Mouse (Mus musculus) kidney, adult 8-10 months (tissue): ENCODE measurements around the gene Ndufb3.
"Not testable (repeated sequence)": the region's sequence is repeated elsewhere in the genome, so short reads cannot be mapped to it uniquely, and the experiment has no call there.

Experiments used
- DNase-seq, 2 experiments: peaks; one replicate each; pipeline ENCODE4 v3.0.0; 2022

Ndufb3 gene

DNA sequence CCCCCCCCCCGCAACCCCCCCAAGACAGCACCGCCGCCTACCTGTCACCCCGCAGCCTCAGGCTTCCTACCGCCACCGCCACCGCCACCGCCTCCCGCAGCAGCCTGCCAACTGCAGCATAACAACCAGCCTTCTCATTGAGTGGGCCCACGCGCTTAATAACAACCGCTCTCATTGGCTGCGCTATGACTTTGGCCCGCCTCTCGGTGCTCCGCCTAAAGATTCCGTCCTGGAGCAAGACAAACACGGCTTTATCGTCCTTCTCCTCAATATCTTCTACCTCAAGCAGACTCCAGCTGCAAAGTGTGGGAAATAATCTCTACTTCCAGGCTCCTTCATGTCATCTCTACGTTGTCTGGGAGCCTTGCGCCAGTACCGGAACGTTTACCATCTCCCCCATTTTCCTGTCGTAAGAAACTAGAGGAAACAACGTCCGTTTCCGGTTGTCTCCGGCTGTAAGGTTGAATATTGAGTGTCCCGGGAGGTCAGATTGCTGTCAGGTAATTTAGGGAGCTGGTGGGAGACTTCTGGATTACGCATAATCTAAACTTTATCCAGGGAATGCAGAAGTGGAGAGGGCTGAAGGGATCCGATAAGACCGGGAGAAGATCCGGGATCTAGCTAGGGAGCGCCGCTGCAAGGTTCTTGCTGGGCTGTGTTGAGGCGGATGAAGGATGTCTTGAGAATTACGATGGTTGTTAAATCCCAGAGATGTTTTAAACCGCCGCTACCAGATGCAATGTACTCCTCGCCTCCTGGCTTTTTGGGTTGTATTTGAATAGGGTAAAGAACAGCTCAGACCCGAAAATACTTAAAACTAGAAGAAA, at the start of gene Ndufb3, which contains the start of gene Fam126b:
Gene Ndufb3 (plus strand): TSS at position 214 of the 827 bp plus-strand sequence.
Gene Fam126b (minus strand): TSS at position 153 of the 827 bp plus-strand sequence.
- peak; percentile 89 to 91 for DNase-seq

DNA sequence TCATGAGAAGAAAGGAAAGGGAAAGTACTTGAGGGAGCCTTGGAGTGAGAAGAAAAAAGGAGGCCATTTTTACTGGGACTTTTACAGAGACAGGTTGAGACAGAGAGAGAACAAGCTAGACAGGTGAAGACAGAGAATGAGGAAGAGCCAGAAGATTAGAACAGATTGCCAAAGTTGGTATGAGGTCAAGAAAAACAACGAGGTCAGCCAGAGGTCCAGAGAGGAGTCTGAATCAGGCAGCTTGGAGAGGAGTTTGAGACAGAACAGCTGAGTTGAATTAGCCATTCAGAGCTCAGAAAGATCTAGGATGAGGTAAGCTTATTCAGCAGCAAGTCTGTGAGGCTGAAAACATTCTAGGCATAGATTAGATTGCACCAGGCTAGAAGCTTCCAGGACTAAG, 44.8 kb upstream of the Ndufb3 start:
- no peak for DNase-seq

DNA sequence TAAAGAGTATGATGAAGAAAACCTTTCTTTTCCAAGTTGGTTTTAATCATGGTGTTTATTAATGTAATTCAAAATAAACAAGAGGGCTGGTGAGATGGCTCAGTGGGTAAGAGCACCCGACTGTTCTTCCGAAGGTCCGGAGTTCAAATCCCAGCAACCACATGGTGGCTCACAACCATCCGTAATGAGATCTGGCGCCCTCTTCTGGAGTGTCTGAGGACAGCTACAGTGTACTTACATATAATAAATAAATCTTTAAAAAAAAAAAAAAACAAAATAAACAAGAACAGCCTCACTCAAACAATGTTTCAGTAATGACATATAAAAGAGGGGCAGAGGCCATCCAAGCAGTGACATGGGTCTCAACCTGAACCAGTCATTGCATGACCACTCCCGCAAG, 25.8 kb upstream of the Ndufb3 start:
- not testable (repeated sequence) for DNase-seq

DNA sequence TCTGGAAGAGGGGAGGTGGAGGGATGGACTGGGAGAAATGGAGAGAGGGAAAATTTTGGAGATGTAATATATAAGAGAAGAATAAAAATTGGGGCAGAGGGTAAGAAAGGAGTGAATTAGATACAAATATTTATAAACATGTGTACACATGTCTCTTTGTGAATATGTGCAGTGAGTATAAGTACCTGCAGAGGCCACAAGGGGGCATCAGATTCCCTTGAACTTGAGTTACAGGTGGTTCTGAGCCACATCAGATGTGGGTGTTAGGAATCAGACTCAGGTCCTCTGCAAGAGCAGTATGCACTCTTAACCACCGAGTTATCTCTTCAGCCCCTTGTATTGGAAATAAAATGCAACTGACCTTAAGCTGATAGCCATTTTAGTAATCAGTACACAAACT, 23.7 kb upstream of the Ndufb3 start:
- peak in 1 of 2 experiments; percentile 73 for DNase-seq

DNA sequence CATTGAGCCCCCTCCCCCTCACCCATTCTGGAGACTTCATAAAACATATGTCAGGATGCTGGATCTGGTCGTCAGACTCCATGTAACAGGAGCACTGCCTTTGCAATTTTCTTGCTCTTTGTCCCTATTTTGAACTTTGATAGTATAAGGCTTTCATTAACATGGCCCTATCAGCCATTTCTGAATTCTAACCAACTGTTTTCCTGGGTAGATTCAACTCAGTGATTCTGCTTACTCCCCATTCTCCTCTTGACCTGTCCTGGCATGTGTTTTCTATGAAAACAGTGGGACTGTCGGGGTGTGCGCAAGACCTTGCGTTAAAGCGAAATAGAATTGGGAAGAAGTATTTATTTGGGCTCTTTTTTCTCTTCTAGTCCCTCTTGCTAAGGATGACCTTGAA, 21.2 kb upstream of the Ndufb3 start:
- peak; percentile 15 to 51 for DNase-seq

DNA sequence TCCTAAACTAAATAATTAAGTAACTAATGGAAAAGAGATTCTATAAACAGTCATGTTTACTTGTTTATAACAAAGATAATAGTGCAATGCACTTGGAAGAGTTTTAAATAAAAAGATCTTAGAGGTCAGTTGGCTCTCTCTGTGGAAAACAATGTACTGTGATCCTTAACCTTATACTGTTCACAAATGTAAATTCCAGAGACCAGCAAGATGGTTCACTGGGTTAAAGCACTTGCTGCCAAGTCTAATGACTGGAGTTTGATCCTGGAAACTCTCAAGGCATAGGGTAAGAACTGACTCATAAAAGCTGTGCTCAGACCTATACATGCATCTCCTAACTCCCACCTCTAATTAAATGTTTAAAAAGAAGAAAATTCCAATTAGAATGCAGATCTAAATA, 19.6 kb upstream of the Ndufb3 start:
- DNase-seq: peak; percentile 18 to 73

DNA sequence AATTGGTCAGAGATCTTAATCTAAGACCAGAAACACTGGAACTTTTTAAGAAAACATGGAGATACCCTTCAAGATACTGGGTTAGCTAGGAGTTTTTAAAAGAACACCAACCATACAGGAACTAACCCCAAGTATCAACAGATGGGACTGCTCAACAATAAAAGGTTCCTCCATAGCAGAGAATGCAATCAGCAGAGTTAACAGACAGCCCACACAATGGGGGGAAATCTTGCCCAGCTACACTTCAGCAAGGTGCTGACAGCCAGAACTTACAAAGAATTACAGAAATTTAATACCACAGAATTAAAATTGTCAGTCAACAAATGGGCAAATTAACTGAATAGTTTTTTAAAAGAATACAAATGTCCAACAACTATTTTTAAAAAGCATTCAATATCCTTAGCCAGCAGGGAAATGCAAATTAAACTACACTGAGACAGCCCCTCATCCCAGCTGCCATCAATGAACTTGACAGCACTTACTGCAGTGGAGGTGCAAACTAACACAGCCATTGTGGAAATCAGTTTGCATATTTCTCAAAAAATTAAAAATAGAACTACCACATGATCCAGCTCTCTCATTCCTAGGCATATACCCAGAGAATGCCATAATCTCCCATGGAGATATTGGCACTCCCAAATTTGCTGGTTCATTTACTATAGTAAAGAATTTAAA, 17.6 kb upstream of the Ndufb3 start:
- no peak for DNase-seq

DNA sequence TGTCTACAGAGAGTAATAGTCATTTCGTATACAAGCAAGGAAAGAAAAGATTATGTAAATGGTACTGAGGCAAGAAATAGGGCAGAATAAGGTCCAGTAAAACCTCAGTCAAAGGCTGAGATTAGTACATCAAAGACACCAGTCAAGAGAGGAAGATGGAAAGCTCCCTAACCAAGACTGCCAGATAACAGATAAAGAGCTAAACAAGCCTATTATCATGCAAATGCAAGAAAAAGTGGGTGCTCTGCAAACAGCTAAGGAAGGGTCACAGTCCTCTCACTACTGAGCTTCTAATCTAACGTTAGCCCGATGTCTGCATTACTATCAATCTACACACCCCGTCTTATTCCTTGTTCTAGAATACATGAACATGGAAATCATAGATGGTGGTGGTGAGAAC, 15.7 kb upstream of the Ndufb3 start:
- DNase-seq: no peak

DNA sequence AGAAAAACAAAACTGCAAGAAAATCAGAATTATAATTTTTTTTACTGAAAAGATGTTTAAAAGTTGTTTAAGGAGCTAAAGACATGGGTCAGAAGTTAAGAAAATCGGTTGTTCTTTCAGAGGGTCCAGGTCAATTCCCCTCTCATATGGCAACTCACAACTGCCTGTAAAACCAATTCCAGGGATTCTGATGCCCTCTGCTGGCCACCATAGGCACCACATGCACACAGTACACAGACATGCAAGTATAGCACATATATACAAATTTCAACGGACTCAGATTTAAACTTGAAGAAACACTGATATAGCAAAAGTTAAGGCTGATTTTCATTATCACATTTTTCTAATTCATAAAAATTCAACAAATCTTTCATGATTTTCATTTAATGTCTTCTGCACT, 7.0 kb upstream of the Ndufb3 start:
- DNase-seq: peak in 1 of 2 experiments; percentile 55

DNA sequence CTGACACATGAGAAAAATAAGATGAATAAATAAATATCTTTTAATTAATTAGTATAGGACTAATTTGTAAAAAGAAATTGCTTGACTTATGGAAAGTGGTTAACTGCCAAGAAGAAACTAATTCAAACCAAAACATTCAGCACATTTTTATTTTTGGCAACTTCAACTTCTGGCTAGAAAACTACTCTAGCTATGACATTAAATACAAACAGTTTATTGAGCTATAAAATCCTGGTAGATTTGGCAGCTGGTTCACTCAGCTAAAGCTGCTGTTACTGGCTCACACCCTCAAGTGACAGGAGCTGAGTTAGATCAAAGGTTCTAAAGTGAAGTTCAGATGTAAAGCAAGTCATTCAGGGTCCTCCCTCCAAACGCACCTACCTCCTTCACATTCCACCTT, 3.6 kb upstream of the Ndufb3 start:
- no peak for DNase-seq

DNA sequence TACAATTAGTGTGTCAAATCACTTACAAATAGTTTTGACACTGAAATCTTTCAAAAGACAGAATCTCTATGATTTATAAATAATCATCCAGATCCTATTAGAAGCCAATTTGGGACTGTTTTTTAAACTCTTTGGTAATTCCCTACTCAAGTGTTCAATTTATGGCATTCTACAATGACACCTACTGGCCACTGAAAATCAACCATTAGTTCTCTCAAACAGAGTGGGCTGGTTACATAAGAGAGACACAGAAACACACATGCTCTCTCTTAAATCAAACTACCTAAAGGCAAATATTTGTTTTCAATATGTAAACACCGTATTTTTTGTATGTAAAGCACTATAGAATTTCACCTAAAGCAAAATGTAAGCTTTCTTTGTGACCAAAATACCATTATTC, 1.9 kb upstream of the Ndufb3 start:
- DNase-seq: no peak

DNA sequence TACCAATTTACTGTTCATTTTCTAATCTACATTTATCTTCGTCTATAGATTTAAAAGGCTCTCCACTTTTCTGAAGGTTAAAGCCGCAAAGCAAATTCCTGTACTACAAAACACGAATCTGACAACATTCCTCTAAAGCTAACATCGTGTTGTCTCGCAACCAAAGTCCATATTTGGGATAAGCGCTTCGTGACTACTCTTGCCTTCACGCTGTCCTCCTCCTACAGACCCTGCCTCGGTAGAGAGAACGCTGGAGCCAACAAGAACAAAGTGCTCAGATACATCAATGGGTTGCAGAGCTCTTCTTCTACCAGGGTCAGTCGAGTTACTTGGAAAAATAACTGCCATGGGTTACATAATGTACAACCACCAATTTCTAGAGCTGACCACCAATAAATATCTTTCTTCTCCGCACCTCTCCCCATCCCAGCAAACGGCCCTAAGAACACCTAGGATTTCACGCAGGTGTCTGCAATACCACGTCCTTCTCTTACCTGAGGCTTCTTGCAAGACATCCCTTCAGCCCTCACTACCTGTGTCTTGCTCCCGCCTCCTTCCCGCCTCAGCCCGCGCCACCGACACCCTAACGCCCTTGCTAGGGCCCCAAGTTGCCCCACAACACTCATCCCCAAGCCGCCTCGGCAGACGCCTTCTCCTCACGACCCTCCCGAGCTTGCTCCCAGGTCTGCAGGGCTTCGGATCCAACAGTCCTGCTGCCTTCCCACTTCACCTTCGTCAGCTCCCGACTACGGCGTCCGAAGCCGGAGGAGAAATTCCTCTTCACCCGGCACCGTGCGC, 612 bp upstream of the Ndufb3 start:
- no peak for DNase-seq

DNA sequence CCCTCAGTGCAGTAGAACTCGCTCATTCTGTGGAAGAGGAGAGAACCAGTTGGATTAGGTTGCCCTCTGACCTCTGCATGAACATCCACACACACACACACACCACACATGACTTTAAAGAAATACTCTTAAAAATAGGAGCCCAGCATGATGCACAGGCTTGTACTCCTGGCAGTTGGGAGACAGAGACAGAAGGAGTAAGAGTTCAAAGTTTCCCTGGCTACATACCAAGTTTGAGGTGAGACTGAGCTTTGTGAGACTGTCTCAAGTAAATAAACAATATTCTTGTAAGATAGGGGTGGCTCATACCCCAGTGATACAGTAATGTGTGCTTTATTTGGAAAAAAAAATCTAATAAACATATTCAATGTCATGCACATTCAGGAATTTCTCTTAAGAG, 1.3 kb downstream of the Ndufb3 start:
- DNase-seq: no peak

DNA sequence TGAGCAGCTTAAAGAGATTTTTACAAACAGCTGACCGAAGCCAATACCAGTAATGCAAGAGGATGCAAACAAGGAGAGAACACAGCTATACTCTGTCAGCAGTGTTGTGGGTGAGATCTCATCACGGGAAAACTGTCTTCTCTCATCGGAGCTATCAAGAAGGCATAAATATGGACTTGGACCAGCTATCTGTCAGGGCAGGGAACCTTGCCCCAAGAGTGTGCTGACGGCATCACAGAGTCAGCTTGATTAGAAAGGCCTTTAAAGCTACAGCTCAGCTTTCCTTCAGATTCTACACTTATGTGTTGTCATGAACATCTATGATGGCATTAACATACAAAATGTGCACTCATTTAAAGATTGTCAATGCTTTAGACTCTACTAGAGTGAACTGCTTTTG, 16.5 kb downstream of the Ndufb3 start:
- no peak for DNase-seq

DNA sequence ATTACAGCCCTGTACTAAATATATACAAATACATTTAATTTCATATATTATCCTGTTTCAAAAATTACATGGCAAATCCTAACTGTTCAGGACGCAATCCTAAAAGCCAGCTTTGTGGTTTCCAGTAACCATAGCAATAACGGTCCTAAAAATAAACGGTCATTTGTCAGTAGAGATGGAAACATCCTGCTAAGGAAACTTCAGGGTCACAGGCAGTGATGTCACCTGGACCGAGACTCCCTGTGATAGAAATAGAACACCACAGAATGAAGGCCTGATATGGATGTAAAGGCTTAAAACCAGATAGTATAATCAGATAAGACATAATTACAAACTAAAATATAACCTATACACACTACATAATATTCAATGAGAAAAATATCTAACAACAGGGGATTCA, 17.6 kb downstream of the Ndufb3 start:
- DNase-seq: no peak

DNA sequence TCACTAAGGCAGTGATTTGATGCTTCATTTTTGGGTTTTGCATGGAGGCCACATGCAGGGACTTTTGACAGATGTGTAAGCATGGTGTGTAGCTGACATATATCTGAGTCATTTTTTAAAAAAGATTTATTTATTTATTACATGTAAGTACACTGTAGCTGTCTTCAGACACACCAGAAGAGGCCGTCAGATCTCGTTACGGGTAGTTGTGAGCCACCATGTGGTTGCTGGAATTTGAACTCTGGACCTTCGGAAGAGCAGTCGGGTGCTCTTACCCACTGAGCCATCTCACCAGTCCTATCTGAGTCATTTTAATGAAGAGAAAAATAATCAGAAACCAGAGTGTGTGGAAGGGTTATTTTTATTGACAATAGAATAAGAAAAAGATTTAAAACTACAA, 23.4 kb downstream of the Ndufb3 start:
- peak; percentile 42 to 53 for DNase-seq

DNA sequence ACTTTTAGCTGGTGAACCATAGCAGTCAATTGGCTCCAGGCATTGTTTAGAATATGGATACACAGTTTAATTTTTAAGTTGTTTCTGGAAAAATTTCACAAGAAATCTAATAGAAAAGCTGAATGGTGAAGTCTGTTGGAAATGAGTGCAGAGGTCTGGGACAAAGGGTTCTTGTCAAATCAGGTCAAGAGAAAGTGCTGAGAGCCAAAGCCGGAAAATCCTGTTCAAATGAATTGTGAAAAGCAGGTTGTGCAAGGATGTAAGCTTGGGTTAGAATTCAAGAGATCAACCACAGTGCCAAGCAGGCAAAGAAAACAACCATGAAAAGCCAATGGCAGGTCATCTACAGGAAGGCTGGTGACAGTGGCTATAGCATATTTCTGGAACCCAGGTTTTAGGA, 24.0 kb downstream of the Ndufb3 start:
- peak; percentile 24 to 44 for DNase-seq

DNA sequence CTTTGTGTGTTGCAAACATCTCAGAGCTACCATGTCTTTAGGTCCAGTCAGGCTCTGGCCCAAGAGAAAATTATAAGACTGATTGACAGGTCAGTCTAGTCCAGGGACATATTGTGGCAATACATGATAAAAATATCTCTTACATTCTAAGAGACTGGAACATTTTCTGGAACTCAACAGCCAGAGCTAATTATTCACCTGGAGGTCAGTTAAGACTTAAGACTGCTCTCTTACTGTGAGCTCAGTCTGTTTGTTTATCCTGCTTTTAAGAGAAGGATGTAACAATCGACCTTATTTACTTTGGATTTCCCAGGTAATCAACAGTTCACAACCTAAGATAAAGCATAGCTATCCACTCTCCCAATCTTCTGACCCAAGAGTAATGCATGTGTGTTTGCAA, 24.4 kb downstream of the Ndufb3 start:
- peak in 1 of 2 experiments; percentile 47 for DNase-seq

DNA sequence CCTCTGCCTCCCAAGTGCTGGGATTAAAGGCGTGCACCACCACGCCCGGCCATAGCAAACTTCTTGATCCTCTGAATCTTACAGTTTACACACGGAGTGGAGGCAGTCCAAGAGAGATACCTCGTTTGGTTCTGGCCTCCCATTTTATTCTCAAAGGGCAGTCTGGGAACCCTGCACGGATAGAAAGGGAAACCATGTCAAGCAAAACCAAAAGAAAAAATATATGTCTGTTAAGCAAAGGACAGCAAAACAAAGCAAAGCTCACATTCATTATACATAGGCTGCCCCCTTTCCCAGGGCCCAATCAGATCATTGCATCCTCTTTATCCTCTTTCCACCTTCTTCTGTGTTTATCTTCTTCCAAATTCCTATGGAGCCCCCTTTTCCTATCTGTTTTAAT, 27.6 kb downstream of the Ndufb3 start:
- DNase-seq: peak in 1 of 2 experiments; percentile 15

DNA sequence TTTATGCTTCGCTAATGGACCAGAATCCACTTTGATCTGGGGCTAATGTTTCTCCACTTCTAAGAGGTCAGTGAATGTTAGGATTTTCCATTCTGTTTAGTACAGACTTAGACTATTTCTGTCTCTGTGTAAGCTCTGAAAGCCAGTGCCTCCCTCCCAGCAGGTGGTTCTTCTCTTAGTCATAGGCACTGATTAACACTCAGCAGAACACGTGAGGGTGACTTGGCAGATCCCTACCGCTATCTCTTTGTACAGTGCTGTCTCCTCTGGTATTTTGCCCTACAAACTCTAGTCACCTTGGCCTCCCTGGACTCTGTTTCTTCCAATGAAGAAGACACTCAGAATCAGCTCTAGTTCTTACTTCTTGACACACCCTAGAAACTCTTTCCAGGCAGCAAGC, 28.2 kb downstream of the Ndufb3 start:
- DNase-seq: peak; percentile 87 to 89

DNA sequence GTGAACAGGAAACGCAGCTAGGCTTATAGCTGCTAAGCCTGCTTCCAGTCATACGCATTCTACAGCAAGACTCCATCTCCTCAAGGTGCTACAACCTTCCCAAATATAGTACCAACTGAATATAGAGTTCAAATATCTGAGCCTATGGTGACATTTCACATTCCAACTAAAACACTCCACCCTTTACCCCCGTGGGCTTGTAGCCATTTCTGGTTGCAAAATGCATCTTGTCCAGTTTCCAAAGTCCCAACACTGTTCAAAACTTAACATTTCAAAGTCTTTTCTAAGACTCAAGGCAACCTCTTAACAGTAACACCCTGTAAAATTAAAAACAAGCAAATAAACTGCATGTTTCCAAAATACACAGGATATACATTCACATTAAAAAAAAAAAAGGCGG, 29.0 kb downstream of the Ndufb3 start:
- no peak for DNase-seq

DNA sequence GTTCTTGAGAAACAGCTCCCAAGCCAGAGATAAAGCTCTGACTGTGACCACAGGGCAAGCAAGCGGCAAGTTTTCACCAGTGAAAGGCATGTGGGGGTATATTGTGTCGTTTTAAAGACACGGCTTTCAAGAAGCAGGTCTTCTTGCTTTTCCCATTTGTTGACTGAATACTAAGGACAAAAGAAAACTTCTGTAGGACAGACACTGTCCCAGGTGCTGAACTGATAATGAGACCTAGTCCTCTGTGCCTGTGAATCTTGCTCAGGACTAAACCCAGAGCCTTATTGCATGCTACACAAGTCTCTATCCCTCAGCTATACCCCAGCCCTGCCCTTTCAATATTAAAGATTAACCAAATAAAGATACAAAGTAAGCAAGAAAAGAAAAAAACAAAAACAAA, 30.0 kb downstream of the Ndufb3 start:
- no peak for DNase-seq

DNA sequence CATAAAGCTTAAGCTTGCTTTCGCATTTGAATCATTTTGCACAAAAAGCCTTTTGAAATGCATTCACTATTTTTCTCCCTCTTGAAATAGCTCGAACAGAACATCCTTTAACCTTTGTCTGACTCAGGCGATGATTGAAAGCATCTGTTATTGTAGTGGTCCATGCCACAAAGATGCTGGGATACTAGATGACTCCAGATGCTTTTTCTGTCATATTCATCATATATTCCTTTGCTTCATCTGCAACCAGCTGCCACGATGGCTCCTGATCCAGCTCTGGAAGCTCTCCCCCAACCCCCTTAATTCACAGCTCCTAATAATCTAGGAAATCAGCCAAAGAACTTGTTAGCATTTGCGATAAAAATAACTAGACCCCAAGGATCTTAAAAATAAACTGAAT, 30.9 kb downstream of the Ndufb3 start:
- DNase-seq: no peak
